Mouse (Mus musculus) left cerebral cortex, adult 2 months (tissue): ENCODE results near the gene Vamp4. TPM values are rescaled to one million over a fixed set of nuclear protein-coding genes. Genes with fewer than 3 reads are reported as not detected.

ENCODE experiments used
- DNase-seq, 2 experiments: peaks; one replicate each; pipeline ENCODE4 v3.0.0; 2021 to 2022; ENCODE audit warnings: low spot score in 2 of 2, mixed read lengths in 1 of 2; ENCODE audit errors: extremely low spot score in 1 of 2
- H3K27ac ChIP-seq: fragments of 200-600 bp; 2 replicates; pipeline ENCODE4 v1.8.1; 2022
- H3K4me3 ChIP-seq: fragments of 200-600 bp; 2 replicates; pipeline ENCODE4 v1.8.1; 2022
- CTCF ChIP-seq: fragments of 200-600 bp; IDR thresholded peaks from 2 replicates; pipeline ENCODE4 v1.8.1; 2022; ENCODE audit warnings: antibody characterized with exemption, mild to moderate bottlenecking, moderate library complexity
- intact Hi-C: fragments of 180-260 bp; cut with DNase I; formaldehyde crosslinking; loops from one replicate; pipeline ENCODE4 v1.15.1; 2025
- total RNA-seq, 2 experiments: library from RNA; stranded (reverse); gene quantifications; 2 replicates each; pipeline ENCODE4 v1.2.3; 2021

Vamp4 gene
- total RNA-seq, 2 experiments from 2014 or later: 107 to 108 TPM

- intact Hi-C loops: loop anchor here (1.0 to 10.0 kb wide), 3 partner anchors 116 to 1698 kb away; partner anchors contain the start of genes 4930558K02Rik and Slc19a2
- peak; percentile 79 for TF ChIP-seq CTCF
- no peak overlapping the region for H3K27ac ChIP-seq
- DNase-seq: no peak
- no peak overlapping the region for H3K4me3 ChIP-seq
Observed at GRCm38 (mm10) chr1:162549615-162550283, 20.6 kb upstream of the Vamp4 start.

DNA sequence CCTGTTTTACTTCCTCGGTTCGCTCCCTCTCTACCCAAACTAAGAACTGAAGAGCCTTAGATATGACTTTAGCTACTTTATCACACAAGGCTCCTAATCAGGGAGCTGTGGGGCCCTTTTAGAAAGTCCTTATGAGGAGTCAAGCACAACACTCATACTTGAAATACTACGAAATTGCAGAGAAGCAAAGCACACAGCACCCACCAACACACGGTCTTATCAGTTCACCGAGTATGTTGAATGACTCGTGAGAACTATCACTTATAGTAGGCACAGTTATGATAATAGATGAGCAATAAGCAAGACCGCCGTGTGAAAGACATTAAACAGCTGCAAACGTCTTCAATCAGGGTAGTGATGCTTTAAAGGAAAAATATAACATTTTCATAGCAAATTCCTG is 17.4 kb upstream of the Vamp4 start:
- no peak overlapping the region for H3K27ac ChIP-seq
- DNase-seq: no peak
- H3K4me3 ChIP-seq: no peak overlapping the region
- intact Hi-C loops: no loop called here
- no peak for TF ChIP-seq CTCF

- H3K4me3 ChIP-seq: no peak overlapping the region
- no peak for TF ChIP-seq CTCF
- no peak overlapping the region for H3K27ac ChIP-seq
- DNase-seq: no peak
- intact Hi-C loops: no loop called here
Observed at GRCm38 (mm10) chr1:162554193-162554592, 16.1 kb upstream of the Vamp4 start.

DNA sequence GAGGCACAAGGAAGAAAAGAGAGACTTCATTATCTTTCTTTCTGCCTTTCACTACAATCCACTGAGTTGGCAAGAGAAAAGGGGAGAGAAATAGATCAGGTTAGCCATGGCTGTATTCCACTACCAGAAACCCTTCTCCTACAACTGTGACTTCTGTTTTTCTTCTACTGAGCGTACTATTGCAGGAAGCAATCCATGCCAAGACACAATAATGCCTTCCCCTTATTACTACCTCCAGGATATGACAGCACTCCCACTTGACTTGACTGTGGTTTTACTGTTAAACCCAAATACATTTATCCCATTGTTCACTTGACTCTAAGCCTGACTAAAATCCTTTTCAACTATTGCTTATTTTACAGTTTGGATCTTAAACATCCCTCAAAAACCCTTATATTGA is 7.1 kb upstream of the Vamp4 start:
- DNase-seq: no peak
- intact Hi-C loops: no loop called here
- TF ChIP-seq CTCF: no peak
- Histone ChIP-seq H3K4me3 (no peak overlapping the region), H3K27ac (no peak overlapping the region)

GRCm38 (mm10) chr1:162564992-162565391 is 5.3 kb upstream of the Vamp4 start:
- H3K27ac ChIP-seq: no peak overlapping the region
- intact Hi-C loops: no loop called here
- no peak for DNase-seq
- TF ChIP-seq CTCF: no peak
- no peak overlapping the region for H3K4me3 ChIP-seq

DNA sequence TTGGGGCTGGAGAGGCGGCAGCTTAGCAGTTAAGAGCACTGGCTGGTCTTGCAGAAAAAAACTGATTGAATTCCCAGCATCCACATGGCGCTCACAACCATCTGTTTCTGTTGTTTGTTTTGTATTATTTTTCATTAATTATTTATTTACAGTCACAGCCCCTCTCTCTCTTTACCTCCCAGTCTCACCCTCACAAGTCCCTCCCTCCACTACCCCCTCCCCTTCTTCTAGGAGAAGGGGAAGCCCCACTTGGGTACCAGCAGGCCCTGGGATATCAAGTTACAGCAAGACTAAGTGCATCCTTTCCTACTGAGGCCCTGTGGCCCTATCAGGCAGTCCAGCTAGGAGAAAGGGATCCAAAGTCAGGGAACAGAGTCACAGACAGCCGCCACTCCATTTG is 3.0 kb upstream of the Vamp4 start:
- Histone ChIP-seq H3K4me3 (no peak overlapping the region), H3K27ac (no peak overlapping the region)
- no peak for TF ChIP-seq CTCF
- no peak for DNase-seq
- intact Hi-C loops: no loop called here

DNA sequence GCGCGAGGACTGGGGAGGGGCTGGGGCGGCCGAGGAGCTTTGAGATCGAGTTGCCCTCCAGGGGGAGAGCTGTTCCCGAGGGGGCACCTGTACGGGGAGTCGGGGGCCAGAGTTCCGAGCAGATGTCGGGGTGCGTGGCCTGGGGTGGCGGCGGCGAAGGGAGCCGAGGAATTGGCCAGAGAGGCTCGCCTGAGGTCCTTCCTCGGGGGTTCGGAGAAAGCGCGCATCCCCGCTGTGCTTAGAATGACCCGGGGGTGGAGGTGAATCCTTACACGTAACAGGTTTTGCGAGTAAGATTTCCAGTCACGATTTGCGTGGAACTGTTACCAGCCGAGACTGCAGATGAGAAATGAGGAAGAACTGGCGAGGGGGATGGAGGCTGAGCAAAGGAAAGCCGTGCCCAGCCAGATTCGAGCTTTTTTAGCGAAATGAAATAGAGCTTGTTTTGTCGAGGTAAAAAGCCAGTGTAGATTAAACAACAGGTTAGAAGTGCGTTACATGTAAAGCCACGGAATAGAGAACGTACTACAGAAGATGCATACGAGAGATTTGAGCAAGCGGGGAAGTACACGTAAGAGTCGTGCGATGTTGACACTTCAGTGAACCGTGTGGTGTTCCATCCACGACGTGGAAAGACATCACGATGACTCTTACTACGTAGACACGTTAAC is 751 bp downstream of the Vamp4 start:
- intact Hi-C loops: loop anchor here (1.0 to 5.0 kb wide), 2 partner anchors 23 to 96 kb away; partner anchors contain the start of gene Mettl13
- peak overlapping the region; percentile 84 for H3K4me3 ChIP-seq
- no peak for TF ChIP-seq CTCF
- H3K27ac ChIP-seq: peak overlapping the region; percentile 96
- peak; percentile 62 to 68 for DNase-seq

DNA sequence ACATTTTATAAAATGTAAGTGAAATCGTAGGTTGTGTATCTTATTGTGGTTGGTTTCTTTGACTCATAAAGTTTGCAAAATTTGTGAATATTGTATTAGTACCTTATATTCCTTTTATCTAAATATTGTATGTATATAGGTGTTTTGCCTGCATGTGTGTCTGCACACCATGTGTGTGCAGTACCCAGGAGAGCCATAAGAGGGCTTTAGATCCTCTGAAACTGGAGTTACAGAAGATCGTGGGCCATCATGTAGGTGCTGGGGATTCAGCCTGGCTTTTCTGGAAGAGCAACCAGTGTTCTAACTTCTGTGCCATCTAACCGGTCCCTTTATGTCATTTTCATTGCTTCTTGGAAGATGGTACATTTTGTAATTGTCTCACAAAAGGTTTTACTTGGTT is 4.8 kb downstream of the Vamp4 start:
- Histone ChIP-seq H3K4me3 (no peak overlapping the region), H3K27ac (no peak overlapping the region)
- intact Hi-C loops: no loop called here
- TF ChIP-seq CTCF: peak; percentile 14; the same call in 1 of the 2 replicates
- no peak for DNase-seq

DNA sequence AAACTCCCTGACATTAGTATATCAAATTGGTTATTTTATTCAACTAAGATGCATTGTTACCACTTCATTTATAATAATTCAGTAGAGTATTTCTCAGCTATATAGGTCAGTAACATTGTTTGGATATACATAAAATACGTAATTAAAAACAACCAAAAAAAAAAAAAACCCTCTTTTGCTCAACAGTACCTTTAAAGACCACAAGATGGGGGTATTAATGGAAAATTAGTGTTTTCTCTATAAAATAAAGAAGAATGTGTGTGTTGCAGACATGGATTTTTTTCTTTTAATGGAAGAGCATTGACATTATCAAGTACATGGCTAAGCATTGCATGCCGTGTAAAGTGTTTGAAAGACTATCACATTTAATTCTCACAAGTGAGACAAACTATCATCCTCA is 12.6 kb downstream of the Vamp4 start:
- intact Hi-C loops: no loop called here
- no peak for DNase-seq
- Histone ChIP-seq H3K4me3 (no peak overlapping the region), H3K27ac (no peak overlapping the region)
- peak; percentile 52 for TF ChIP-seq CTCF

DNA sequence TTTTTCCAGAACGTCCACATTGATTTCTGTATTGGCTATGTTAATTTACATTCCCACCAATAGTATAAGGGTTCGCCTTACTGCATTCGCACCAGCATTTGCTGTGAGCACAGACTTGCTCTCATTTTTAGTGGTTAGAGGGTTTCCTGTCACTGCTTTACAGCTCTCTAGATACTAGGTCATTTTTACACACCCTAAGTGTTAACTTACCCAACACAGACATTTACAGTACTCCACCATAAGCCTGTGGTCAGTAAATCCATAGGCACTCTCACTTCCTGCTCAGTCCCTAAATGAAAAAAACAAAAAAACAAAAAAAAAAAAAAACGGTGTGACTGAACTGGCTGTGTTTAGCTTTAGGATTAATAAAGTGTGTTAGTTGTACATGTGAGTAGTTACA is 16.0 kb downstream of the Vamp4 start:
- intact Hi-C loops: no loop called here

DNA sequence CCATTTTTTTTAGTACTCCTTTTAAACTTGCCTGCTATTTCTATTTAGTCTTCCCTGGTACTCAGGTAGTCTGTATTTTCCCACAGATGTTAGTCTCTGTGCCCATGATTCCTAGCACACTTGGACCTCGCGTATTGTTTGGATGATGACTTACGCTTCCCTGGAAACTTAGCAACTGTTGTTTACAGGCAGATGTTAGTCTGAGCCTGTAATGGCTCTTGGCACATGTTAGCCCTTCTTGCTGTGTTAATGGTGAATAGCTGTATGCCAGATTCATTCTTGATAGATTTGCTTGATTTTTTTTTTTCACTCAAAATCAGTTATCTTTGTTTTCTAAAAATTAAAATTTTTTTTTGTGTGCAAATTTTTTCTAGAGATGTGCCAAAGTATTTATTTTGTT is 18.3 kb downstream of the Vamp4 start:
- no peak for DNase-seq
- intact Hi-C loops: no loop called here
- no peak for TF ChIP-seq CTCF
- Histone ChIP-seq H3K4me3 (no peak overlapping the region), H3K27ac (no peak overlapping the region)

More for the DNA sequence above, 16.0 kb downstream of the Vamp4 start:
- Histone ChIP-seq H3K27ac (no peak overlapping the region), H3K4me3 (no peak overlapping the region)
- TF ChIP-seq CTCF: no peak
- no peak for DNase-seq

- Histone ChIP-seq H3K4me3 (no peak overlapping the region), H3K27ac (no peak overlapping the region)
- no peak for DNase-seq
- no peak for TF ChIP-seq CTCF
- intact Hi-C loops: no loop called here
Observed at GRCm38 (mm10) chr1:162589443-162589842, 19.1 kb downstream of the Vamp4 start.

GRCm38 (mm10) chr1:162590415-162590997 is 20.2 kb downstream of the Vamp4 start:
- no peak for TF ChIP-seq CTCF

More at GRCm38 (mm10) chr1:162590415-162590997, 20.2 kb downstream of the Vamp4 start:
- Histone ChIP-seq H3K27ac (no peak overlapping the region), H3K4me3 (no peak overlapping the region)
- intact Hi-C loops: no loop called here
- no peak for DNase-seq
